Mouse (Mus musculus): ENCODE data around the gene Ttpal.

- TF ChIP-seq CTCF (IDR thresholded peaks at IDR 0.05; ENCODE audit: extremely low read depth, insufficient read depth, insufficient read length, insufficient replicate concordance) (no peak), POLR2A (IDR thresholded peaks at IDR 0.05; ENCODE audit: low read depth, low read length) (no peak)
Observed at GRCm38 (mm10) chr2:163608008-163608407, 5.9 kb downstream of the Ttpal start.

Data from spleen, adult 2 months (tissue).